Mouse (Mus musculus): ENCODE measurements at regions not wholly inside any gene's neighbourhood (a gene's known extent, or its start where the extent isn't known, plus 50 kb on each side); places are given as distances from the start of the nearest gene placed in this dataset.

DNA sequence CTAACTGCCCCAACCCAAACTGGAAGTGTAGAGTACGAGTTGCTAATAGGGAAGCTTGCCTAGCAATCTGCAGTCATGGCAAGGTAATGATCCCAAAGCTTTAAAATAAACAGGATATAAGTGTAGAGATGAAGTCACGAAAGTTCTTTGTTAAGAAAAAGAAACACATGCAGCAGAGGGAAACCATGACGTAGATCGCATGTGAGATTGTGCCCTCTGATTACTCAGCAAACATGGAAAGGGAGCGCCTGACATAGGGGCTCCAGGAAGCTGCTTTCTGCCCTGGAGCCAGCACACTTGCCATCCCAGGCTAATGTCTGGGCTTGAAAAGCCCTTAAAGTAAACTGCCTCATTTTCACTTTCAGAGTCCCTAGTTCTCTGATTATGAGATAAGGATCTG is 132.4 kb downstream of the Trib2 start:
- no peaks in the 10 kb centered on the region for H3K4me1 ChIP-seq (ENCODE audit: control insufficient read depth, insufficient read depth, low read length)
- no peak overlapping the region for H3K27ac ChIP-seq (replicated peaks; ENCODE audit: low read depth, low read length)
- H3K36me3 ChIP-seq (ENCODE audit: control insufficient read depth, insufficient read depth, low read length), result no peaks in the 10 kb centered on the region
- TF ChIP-seq POLR2A (IDR thresholded peaks at IDR 0.05; ENCODE audit: borderline replicate concordance, extremely low read depth, insufficient read depth, insufficient read length), result no peak
- DNase-seq (ENCODE audit: low spot score), result no peak
- H3K4me2 ChIP-seq (replicated peaks; ENCODE audit: low read depth, low read length, severe bottlenecking), result no peak overlapping the region
- no peak overlapping the region for H3K9ac ChIP-seq (ENCODE audit: low read depth, low read length, severe bottlenecking)
- WGBS, result 75% methylated on average over 5 of the region's 5 CpGs
- no peak overlapping the region for H3K4me3 ChIP-seq (replicated peaks; ENCODE audit: low read length)
- no peaks in the 10 kb centered on the region for H3K9me3 ChIP-seq (ENCODE audit: control insufficient read depth, low read length)
- H3K27me3 ChIP-seq (ENCODE audit: control insufficient read depth, insufficient read depth, low read length), result no peaks in the 10 kb centered on the region
- no peak for ATAC-seq (ENCODE audit: low FRiP score, low read depth)

DNA sequence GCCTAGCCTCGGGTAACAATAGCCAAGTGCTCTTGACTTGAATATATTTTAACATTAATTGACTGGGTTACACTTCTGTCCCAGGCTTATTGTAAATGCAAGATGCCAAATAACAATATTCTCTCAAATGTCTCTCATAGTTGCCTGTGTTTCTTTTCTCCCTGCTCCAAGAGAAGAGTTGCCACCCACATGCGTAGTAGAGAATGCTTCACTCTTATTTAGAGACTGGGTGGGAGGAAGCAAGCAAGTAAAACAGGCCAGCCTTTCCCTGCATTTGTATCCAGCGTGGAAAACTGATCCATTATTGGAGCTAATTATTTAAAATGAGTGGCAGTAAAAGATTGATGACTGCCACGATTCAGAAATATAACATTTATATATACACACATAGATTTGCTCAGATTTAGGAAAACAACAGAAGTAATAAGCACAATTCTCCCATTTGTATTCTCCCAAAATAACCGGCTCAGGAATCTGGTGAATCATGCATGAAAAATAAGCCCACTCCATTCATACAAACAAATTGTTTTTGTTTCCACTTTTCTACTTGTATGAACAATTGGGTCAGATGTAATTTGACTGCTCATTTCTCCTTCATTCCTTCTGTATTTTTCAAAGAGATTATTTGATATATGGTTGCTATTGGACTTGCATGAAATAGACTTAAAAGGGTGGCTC is 134.9 kb downstream of the Trib2 start:
- TF ChIP-seq POLR2A (IDR thresholded peaks at IDR 0.05; ENCODE audit: borderline replicate concordance, extremely low read depth, insufficient read depth, insufficient read length), result no peak
- Histone ChIP-seq H3K9me3 (ENCODE audit: control insufficient read depth, low read length) (no peaks in the 10 kb centered on the region), H3K36me3 (ENCODE audit: control insufficient read depth, insufficient read depth, low read length) (no peaks in the 10 kb centered on the region), H3K4me3 (replicated peaks; ENCODE audit: low read length) (no peak overlapping the region), H3K4me2 (replicated peaks; ENCODE audit: low read depth, low read length, severe bottlenecking) (no peak overlapping the region), H3K9ac (ENCODE audit: low read depth, low read length, severe bottlenecking) (no peak overlapping the region), H3K27me3 (ENCODE audit: control insufficient read depth, insufficient read depth, low read length) (no peaks in the 10 kb centered on the region), H3K27ac (replicated peaks; ENCODE audit: low read depth, low read length) (no peak overlapping the region), H3K4me1 (ENCODE audit: control insufficient read depth, insufficient read depth, low read length) (no peaks in the 10 kb centered on the region)
- no peak for ATAC-seq (ENCODE audit: low FRiP score, low read depth)
- WGBS, result 71% methylated on average over 5 of the region's 5 CpGs
- no peak for DNase-seq (ENCODE audit: low spot score)

DNA sequence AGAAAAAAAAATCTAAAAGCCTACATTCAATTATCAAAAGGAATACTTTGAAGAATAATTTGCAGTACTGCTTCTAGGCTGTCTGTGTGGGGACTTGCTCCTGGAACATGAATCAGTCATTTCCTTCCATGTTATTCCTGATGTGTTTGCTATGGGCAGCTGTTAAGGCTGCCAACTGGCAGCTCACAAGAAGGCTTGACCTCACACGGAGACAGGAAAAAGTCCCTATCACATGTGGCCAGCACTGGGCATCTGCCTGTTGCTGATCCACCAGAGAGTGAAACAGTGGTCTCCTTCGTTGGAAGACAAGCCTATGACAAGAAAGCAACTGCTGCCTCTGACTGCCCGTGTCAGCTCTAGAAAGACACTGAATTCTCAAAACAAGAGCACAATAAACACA is 140.6 kb downstream of the Trib2 start:
- Histone ChIP-seq H3K27me3 (ENCODE audit: control insufficient read depth, insufficient read depth, low read length) (no peaks in the 10 kb centered on the region), H3K27ac (replicated peaks; ENCODE audit: low read depth, low read length) (no peak overlapping the region), H3K4me3 (replicated peaks; ENCODE audit: low read length) (no peak overlapping the region), H3K9ac (ENCODE audit: low read depth, low read length, severe bottlenecking) (no peak overlapping the region), H3K4me2 (replicated peaks; ENCODE audit: low read depth, low read length, severe bottlenecking) (no peak overlapping the region), H3K36me3 (ENCODE audit: control insufficient read depth, insufficient read depth, low read length) (no peaks in the 10 kb centered on the region), H3K9me3 (ENCODE audit: control insufficient read depth, low read length) (no peaks in the 10 kb centered on the region), H3K4me1 (ENCODE audit: control insufficient read depth, insufficient read depth, low read length) (no peaks in the 10 kb centered on the region)
- TF ChIP-seq POLR2A (IDR thresholded peaks at IDR 0.05; ENCODE audit: borderline replicate concordance, extremely low read depth, insufficient read depth, insufficient read length), result no peak
- 74% methylated on average over 3 of the region's 3 CpGs for WGBS
- ATAC-seq (ENCODE audit: low FRiP score, low read depth) (no peak), DNase-seq (ENCODE audit: low spot score) (no peak)

DNA sequence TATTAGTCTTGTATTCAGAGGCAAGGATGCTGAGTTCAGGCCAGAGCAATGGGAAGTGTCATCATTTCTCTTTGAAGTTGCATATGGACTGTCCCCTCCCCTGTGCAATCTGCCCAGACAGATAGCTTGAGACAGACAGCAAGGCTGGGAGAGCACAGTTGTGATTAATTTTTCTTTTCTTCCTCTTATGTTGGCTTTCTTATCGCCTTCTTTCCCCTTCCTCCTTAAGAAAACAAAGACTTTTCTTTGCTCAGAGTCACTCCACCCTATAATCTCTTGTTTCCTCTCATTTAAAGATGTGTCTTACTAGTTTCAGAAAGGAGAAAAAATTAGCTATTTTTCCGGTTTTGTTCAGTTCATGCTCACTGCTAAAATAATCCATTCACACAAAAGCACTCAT is 157.0 kb downstream of the Trib2 start:
- Histone ChIP-seq H3K27me3 (ENCODE audit: control insufficient read depth, insufficient read depth, low read length) (no peaks in the 10 kb centered on the region), H3K9ac (ENCODE audit: low read depth, low read length, severe bottlenecking) (no peak overlapping the region), H3K4me3 (replicated peaks; ENCODE audit: low read length) (no peak overlapping the region), H3K36me3 (ENCODE audit: control insufficient read depth, insufficient read depth, low read length) (no peaks in the 10 kb centered on the region), H3K27ac (replicated peaks; ENCODE audit: low read depth, low read length) (no peak overlapping the region), H3K4me2 (replicated peaks; ENCODE audit: low read depth, low read length, severe bottlenecking) (no peak overlapping the region), H3K4me1 (ENCODE audit: control insufficient read depth, insufficient read depth, low read length) (no peaks in the 10 kb centered on the region), H3K9me3 (ENCODE audit: control insufficient read depth, low read length) (no peaks in the 10 kb centered on the region)
- TF ChIP-seq POLR2A (IDR thresholded peaks at IDR 0.05; ENCODE audit: borderline replicate concordance, extremely low read depth, insufficient read depth, insufficient read length), result no peak
- DNase-seq (ENCODE audit: low spot score), result no peak
- WGBS, result 85% methylated on average over 2 of the region's 2 CpGs
- ATAC-seq (ENCODE audit: low FRiP score, low read depth), result no peak

DNA sequence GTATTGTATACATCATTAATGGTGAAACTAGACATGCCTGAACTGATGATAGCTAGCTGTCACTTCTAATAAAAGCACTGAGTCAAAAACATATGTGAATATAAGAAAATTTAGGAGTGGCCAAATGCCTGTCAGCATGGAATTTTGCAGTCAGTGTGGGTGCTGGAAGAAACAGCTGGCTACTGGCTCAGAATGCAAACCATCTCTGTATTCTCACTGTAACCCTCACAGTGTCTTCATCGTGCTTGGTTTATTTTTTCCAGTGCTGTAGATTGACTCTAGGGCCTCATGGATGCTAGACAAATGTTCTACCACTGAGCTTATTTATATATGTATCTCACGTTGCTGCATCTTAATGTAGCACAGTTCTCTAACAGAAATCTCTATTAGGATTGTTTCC is 157.4 kb downstream of the Trib2 start:
- no peak for TF ChIP-seq POLR2A (IDR thresholded peaks at IDR 0.05; ENCODE audit: borderline replicate concordance, extremely low read depth, insufficient read depth, insufficient read length)
- H3K27ac ChIP-seq (replicated peaks; ENCODE audit: low read depth, low read length), result no peak overlapping the region
- WGBS, result 65% methylated on average over 2 of the region's 2 CpGs
- no peaks in the 10 kb centered on the region for H3K27me3 ChIP-seq (ENCODE audit: control insufficient read depth, insufficient read depth, low read length)
- DNase-seq (ENCODE audit: low spot score), result no peak
- H3K4me1 ChIP-seq (ENCODE audit: control insufficient read depth, insufficient read depth, low read length), result no peaks in the 10 kb centered on the region
- H3K4me2 ChIP-seq (replicated peaks; ENCODE audit: low read depth, low read length, severe bottlenecking), result no peak overlapping the region
- no peak overlapping the region for H3K4me3 ChIP-seq (replicated peaks; ENCODE audit: low read length)
- no peak overlapping the region for H3K9ac ChIP-seq (ENCODE audit: low read depth, low read length, severe bottlenecking)
- no peak for ATAC-seq (ENCODE audit: low FRiP score, low read depth)
- H3K36me3 ChIP-seq (ENCODE audit: control insufficient read depth, insufficient read depth, low read length), result no peaks in the 10 kb centered on the region
- H3K9me3 ChIP-seq (ENCODE audit: control insufficient read depth, low read length), result no peaks in the 10 kb centered on the region

Measured in limb, embryonic 14.5 days (tissue).